Mouse (Mus musculus): ENCODE data around the gene Vegfa.

Gene Vegfa

GRCm38 (mm10) chr17:46025927-46026668 lies 6.1 kb downstream of the Vegfa start:
- no peak for DNase-seq (ENCODE audit: low spot score)

- no peak for DNase-seq (ENCODE audit: low spot score)
Measured at GRCm38 (mm10) chr17:46025207-46025606, 7.0 kb downstream of the Vegfa start.

- no peak for DNase-seq (ENCODE audit: low spot score)
Measured at GRCm38 (mm10) chr17:46024192-46024591, 8.0 kb downstream of the Vegfa start.

GRCm38 (mm10) chr17:46023572-46023971 lies 8.6 kb downstream of the Vegfa start:
- DNase-seq (ENCODE audit: low spot score), result no peak

GRCm38 (mm10) chr17:46022934-46023333 lies 9.2 kb downstream of the Vegfa start:
- no peak for DNase-seq (ENCODE audit: low spot score)

- no peak for DNase-seq (ENCODE audit: low spot score)
Measured at GRCm38 (mm10) chr17:46022427-46022826, 9.7 kb downstream of the Vegfa start.

GRCm38 (mm10) chr17:46021760-46022159 lies 10.4 kb downstream of the Vegfa start:
- no peak for DNase-seq (ENCODE audit: low spot score)

- DNase-seq (ENCODE audit: low spot score), result no peak
Measured at GRCm38 (mm10) chr17:46021173-46021572, 11.0 kb downstream of the Vegfa start.

- DNase-seq (ENCODE audit: low spot score), result no peak
Measured at GRCm38 (mm10) chr17:46020579-46020978, 11.6 kb downstream of the Vegfa start.

- DNase-seq (ENCODE audit: low spot score), result no peak
Measured at GRCm38 (mm10) chr17:46018736-46019004, 13.5 kb downstream of the Vegfa start.

- DNase-seq (ENCODE audit: low spot score), result no peak
Measured at GRCm38 (mm10) chr17:46017946-46018735, 14.0 kb downstream of the Vegfa start.

- no peak for DNase-seq (ENCODE audit: low spot score)
Measured at GRCm38 (mm10) chr17:46016617-46017016, 15.6 kb downstream of the Vegfa start.

- no peak for DNase-seq (ENCODE audit: low spot score)
Measured at GRCm38 (mm10) chr17:46015967-46016366, 16.2 kb downstream of the Vegfa start.

- no peak for DNase-seq (ENCODE audit: low spot score)
Measured at GRCm38 (mm10) chr17:46014935-46015334, 17.2 kb downstream of the Vegfa start.

- no peak for DNase-seq (ENCODE audit: low spot score)
Measured at GRCm38 (mm10) chr17:46013549-46013948, 18.6 kb downstream of the Vegfa start.

GRCm38 (mm10) chr17:46012211-46012610 lies 20.0 kb downstream of the Vegfa start:
- DNase-seq (ENCODE audit: low spot score), result no peak

GRCm38 (mm10) chr17:46010462-46010861 lies 21.7 kb downstream of the Vegfa start:
- no peak for DNase-seq (ENCODE audit: low spot score)

GRCm38 (mm10) chr17:46009182-46009581 lies 23.0 kb downstream of the Vegfa start:
- peak; percentile 56 for DNase-seq (ENCODE audit: low spot score)

GRCm38 (mm10) chr17:46005458-46005857 lies 26.7 kb downstream of the Vegfa start:
- no peak for DNase-seq (ENCODE audit: low spot score)

- peak; percentile 71 for DNase-seq (ENCODE audit: low spot score)
Measured at GRCm38 (mm10) chr17:46004482-46004881, 27.7 kb downstream of the Vegfa start.

- DNase-seq (ENCODE audit: low spot score), result no peak
Measured at GRCm38 (mm10) chr17:46003717-46004481, 28.3 kb downstream of the Vegfa start.

GRCm38 (mm10) chr17:45999366-45999940 lies 32.7 kb downstream of the Vegfa start:
- DNase-seq (ENCODE audit: low spot score), result no peak

Measured in yolk sac, embryonic 10.5 days (tissue).